Mouse (Mus musculus): ENCODE data around the gene Il23a. TPM values are rescaled to one million over a fixed set of nuclear protein-coding genes. Genes with fewer than 3 reads are reported as not detected.

The Il23a gene
- total RNA-seq, 1 experiment: 4.1 TPM

DNA sequence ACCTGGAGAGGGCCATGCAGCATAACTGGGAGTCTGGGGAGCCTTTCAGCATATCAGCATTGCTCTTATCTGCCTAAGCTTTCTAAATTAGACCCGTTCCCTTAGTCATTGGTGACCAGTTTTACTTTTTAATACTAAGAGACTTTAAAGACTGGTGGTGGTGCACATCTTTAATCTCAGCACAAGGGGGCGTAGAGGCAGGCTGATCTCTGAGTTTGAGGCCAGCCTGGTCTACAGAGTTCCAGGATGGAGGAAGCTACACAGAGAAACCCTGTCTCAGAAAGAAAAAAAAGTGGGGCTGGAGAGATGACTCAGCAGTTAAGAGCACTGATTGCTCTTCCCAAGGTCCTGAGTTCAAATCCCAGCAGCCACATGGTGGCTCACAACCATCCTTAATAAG, 41.7 kb upstream of the Il23a start:
- TF ChIP-seq CHD2 (IDR thresholded peaks at IDR 0.05; ENCODE audit: low read depth, low read length) (no peak), HCFC1 (IDR thresholded peaks at IDR 0.05; ENCODE audit: borderline replicate concordance, insufficient read depth, low read length) (no peak), ZC3H11A (IDR thresholded peaks at IDR 0.05; ENCODE audit: borderline replicate concordance, low read depth, low read length) (no peak), MAFK (IDR thresholded peaks at IDR 0.05; ENCODE audit: insufficient read depth, low read depth, low read length) (peak; percentile 70), ZNF384 (IDR thresholded peaks at IDR 0.05; ENCODE audit: low read depth, low read length) (peak; percentile 75)
- DNase-seq (ENCODE audit: low read depth, low spot score): peak; percentile 38
- no peak overlapping the region; the same call in 1 of the 2 replicates for H3K9ac ChIP-seq (ENCODE audit: insufficient read depth, low read depth, low read length, poor library complexity, severe bottlenecking)
- peaks cover 4% of the 10 kb centered on the region; the same call in 1 of the 2 replicates for H3K36me3 ChIP-seq (ENCODE audit: control insufficient read depth, insufficient read depth, low read length, poor library complexity, severe bottlenecking)
- peaks cover 3 to 11% of the 10 kb centered on the region in 2 experiments; a peak in 3 of 4 replicates for H3K4me1 ChIP-seq (ENCODE audit: control insufficient read depth in 2 of 2, insufficient read depth in 2 of 2, low read length in 2 of 2, poor library complexity in 1 of 2)
- in situ Hi-C loops (cut with MboI; ENCODE audit: low sequenced_read_pairs in 2 of 2, unreplicated experiment in 2 of 2): no loop called here
- H3K4me3 ChIP-seq (ENCODE audit: insufficient read depth in 1 of 2, low read depth in 1 of 2, low read length in 2 of 2, poor library complexity in 1 of 2, severe bottlenecking in 1 of 2): no peak overlapping the region
- H3K27ac ChIP-seq (ENCODE audit: insufficient read depth, low read depth, low read length, poor library complexity, severe bottlenecking): no peak overlapping the region; the same call in 1 of the 2 replicates
- no peaks in the 10 kb centered on the region for H3K9me3 ChIP-seq (ENCODE audit: control insufficient read depth, insufficient read depth, low read depth, low read length)

DNA sequence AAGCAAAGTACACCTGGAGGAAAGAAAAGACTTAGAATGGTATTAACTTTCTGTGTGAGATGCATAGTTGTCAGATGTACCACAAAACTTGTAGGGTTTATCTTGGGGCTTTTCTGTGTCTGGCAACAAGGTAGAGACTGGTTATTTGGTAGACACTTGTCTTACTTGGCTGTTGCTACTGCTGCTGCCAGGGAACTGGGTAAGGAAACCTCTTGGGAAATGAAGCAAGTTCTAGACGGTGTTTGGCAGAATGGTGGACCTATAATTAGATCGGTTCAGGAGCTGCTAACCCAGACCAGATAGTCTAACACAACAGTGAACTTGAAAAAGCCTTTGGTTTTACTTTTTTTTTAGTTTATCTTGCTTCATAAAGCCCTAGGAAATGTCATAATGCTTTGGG, 40.4 kb upstream of the Il23a start:
- peaks cover 4% of the 10 kb centered on the region; the same call in 1 of the 2 replicates for H3K36me3 ChIP-seq (ENCODE audit: control insufficient read depth, insufficient read depth, low read length, poor library complexity, severe bottlenecking)
- TF ChIP-seq CHD2 (IDR thresholded peaks at IDR 0.05; ENCODE audit: low read depth, low read length): no peak
- no peak for TF ChIP-seq ZC3H11A (IDR thresholded peaks at IDR 0.05; ENCODE audit: borderline replicate concordance, low read depth, low read length)
- TF ChIP-seq ZNF384 (IDR thresholded peaks at IDR 0.05; ENCODE audit: low read depth, low read length): no peak
- no peak for TF ChIP-seq HCFC1 (IDR thresholded peaks at IDR 0.05; ENCODE audit: borderline replicate concordance, insufficient read depth, low read length)
- no peak for TF ChIP-seq MAFK (IDR thresholded peaks at IDR 0.05; ENCODE audit: insufficient read depth, low read depth, low read length)
- no peak overlapping the region for H3K9ac ChIP-seq (ENCODE audit: insufficient read depth, low read depth, low read length, poor library complexity, severe bottlenecking)
- in situ Hi-C loops (cut with MboI; ENCODE audit: low sequenced_read_pairs in 2 of 2, unreplicated experiment in 2 of 2): no loop called here
- H3K9me3 ChIP-seq (ENCODE audit: control insufficient read depth, insufficient read depth, low read depth, low read length): no peaks in the 10 kb centered on the region
- peak overlapping the region; percentile 100; a peak in 3 of 4 replicates for H3K4me3 ChIP-seq (ENCODE audit: insufficient read depth in 1 of 2, low read depth in 1 of 2, low read length in 2 of 2, poor library complexity in 1 of 2, severe bottlenecking in 1 of 2)
- no peak overlapping the region for H3K27ac ChIP-seq (ENCODE audit: insufficient read depth, low read depth, low read length, poor library complexity, severe bottlenecking)
- DNase-seq (ENCODE audit: low read depth, low spot score): no peak
- peaks cover 2 to 4% of the 10 kb centered on the region in 2 experiments; a peak in 1 of 4 replicates for H3K4me1 ChIP-seq (ENCODE audit: control insufficient read depth in 2 of 2, insufficient read depth in 2 of 2, low read length in 2 of 2, poor library complexity in 1 of 2)

DNA sequence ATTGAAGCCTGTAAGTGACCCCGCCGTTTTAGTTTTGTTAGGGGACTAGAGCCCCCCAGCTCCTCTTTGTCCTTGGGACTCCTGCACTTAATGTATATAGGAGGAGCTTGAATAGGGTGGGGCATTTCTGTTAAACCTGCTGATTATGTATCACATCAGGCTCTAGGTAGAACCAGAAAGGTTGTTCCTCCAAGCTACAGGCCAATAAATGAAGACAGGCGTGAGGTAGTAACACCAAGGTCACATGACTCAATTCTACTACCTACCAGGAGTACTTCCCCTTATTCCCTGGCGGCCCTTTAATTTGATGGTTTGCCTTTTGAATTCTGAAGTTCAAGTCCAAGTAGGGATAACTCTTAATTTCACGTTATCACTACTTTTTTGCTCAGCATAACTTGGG, 39.9 kb upstream of the Il23a start:
- peaks cover 4% of the 10 kb centered on the region; the same call in 1 of the 2 replicates for H3K36me3 ChIP-seq (ENCODE audit: control insufficient read depth, insufficient read depth, low read length, poor library complexity, severe bottlenecking)
- H3K27ac ChIP-seq (ENCODE audit: insufficient read depth, low read depth, low read length, poor library complexity, severe bottlenecking): peak overlapping the region; percentile 92; the same call in 1 of the 2 replicates
- H3K9me3 ChIP-seq (ENCODE audit: control insufficient read depth, insufficient read depth, low read depth, low read length): no peaks in the 10 kb centered on the region
- TF ChIP-seq ZNF384 (IDR thresholded peaks at IDR 0.05; ENCODE audit: low read depth, low read length) (no peak), ZC3H11A (IDR thresholded peaks at IDR 0.05; ENCODE audit: borderline replicate concordance, low read depth, low read length) (no peak), CHD2 (IDR thresholded peaks at IDR 0.05; ENCODE audit: low read depth, low read length) (no peak), MAFK (IDR thresholded peaks at IDR 0.05; ENCODE audit: insufficient read depth, low read depth, low read length) (no peak)
- peaks cover 2 to 4% of the 10 kb centered on the region in 2 experiments; a peak in 1 of 4 replicates for H3K4me1 ChIP-seq (ENCODE audit: control insufficient read depth in 2 of 2, insufficient read depth in 2 of 2, low read length in 2 of 2, poor library complexity in 1 of 2)
- H3K9ac ChIP-seq (ENCODE audit: insufficient read depth, low read depth, low read length, poor library complexity, severe bottlenecking): peak overlapping the region; percentile 99
- DNase-seq (ENCODE audit: low read depth, low spot score): no peak
- H3K4me3 ChIP-seq (ENCODE audit: insufficient read depth in 1 of 2, low read depth in 1 of 2, low read length in 2 of 2, poor library complexity in 1 of 2, severe bottlenecking in 1 of 2): peak overlapping the region; percentile 100
- in situ Hi-C loops (cut with MboI; ENCODE audit: low sequenced_read_pairs in 2 of 2, unreplicated experiment in 2 of 2): no loop called here

DNA sequence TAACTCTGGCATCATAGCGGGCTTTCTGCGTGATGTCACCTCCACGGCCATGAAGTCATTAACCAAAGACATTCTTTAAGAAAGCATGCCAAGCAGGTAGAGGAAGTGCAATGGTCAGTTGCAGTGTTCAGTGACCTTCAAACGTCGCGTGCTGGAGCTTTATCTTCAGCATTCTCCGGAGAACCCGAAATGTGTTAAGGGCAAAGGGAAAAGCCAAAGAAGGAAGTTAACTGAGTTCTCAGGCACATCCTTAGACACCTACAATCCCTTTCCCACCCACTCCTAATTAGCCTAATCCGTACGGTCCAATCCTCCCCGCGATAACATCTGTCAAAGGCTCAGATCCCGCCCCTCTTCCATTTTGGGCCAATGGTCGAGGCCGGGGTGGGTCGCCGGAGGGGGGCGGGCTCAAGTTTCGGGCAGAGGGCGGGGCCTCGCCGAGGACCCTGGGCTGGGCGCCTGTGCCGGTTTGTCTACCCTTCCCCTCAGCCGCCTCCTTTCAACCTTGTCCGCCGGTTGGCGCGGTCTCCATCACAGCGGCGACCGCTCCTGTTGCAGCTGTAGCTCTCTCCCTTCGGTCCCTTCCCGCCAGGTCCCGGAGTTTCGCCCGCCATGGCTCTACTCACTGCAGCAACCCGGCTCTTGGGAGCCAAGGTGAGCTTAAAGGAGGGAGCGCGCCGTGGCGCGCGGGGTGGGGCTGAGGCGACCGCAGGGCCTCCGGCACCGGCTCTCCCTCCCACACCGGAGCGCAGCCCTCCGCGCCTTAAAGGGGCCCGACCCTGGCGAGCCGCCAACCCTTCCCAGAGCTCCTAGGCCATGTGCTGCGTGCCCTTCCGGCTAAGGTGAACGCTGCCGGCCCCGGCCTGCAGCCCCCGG, 39.0 kb upstream of the Il23a start, which contains the start of gene Cs:
TSS of gene Cs (plus strand) at position 429 of the 876 bp plus-strand sequence.
- DNase-seq (ENCODE audit: low read depth, low spot score): peak; percentile 96
- TF ChIP-seq CHD2 (IDR thresholded peaks at IDR 0.05; ENCODE audit: low read depth, low read length) (peak; percentile 42; the same call in 1 of the 2 replicates), ZC3H11A (IDR thresholded peaks at IDR 0.05; ENCODE audit: borderline replicate concordance, low read depth, low read length) (no peak), ZNF384 (IDR thresholded peaks at IDR 0.05; ENCODE audit: low read depth, low read length) (no peak)
- Histone ChIP-seq H3K4me1 (ENCODE audit: control insufficient read depth in 2 of 2, insufficient read depth in 2 of 2, low read length in 2 of 2, poor library complexity in 1 of 2) (peaks cover 2 to 4% of the 10 kb centered on the region in 2 experiments; a peak in 1 of 4 replicates), H3K36me3 (ENCODE audit: control insufficient read depth, insufficient read depth, low read length, poor library complexity, severe bottlenecking) (peaks cover 4% of the 10 kb centered on the region; the same call in 1 of the 2 replicates), H3K9ac (ENCODE audit: insufficient read depth, low read depth, low read length, poor library complexity, severe bottlenecking) (peak within 1 kb of the TSS; percentile 99), H3K27ac (ENCODE audit: insufficient read depth, low read depth, low read length, poor library complexity, severe bottlenecking) (peak within 1 kb of the TSS; percentile 92), H3K9me3 (ENCODE audit: control insufficient read depth, insufficient read depth, low read depth, low read length) (no peaks in the 10 kb centered on the region), H3K4me3 (ENCODE audit: insufficient read depth in 1 of 2, low read depth in 1 of 2, low read length in 2 of 2, poor library complexity in 1 of 2, severe bottlenecking in 1 of 2) (peak within 1 kb of the TSS; percentile 100)
- in situ Hi-C loops (cut with MboI; ENCODE audit: low sequenced_read_pairs in 2 of 2, unreplicated experiment in 2 of 2): no loop called here
